Mouse (Mus musculus) G1E-ER4 (cell line): ENCODE results near the gene Slc6a16. TPM values are rescaled to one million over a fixed set of nuclear protein-coding genes. Genes with fewer than 3 reads are reported as not detected.

Source experiments
- GATA1 ChIP-seq: IDR thresholded peaks from one replicate; pipeline ENCODE4 v1.8.0; 2012; ENCODE audit warnings: low read length, inconsistent platforms
- polyA plus RNA-seq: library from polyadenylated mRNA; stranded (reverse); fragments of >175 nt; gene quantifications from 2 replicates; pipeline ENCODE4 v1.2.3, GENCODE M21; 2012

The Slc6a16 gene
- polyA plus RNA-seq, 1 experiment = not detected

DNA sequence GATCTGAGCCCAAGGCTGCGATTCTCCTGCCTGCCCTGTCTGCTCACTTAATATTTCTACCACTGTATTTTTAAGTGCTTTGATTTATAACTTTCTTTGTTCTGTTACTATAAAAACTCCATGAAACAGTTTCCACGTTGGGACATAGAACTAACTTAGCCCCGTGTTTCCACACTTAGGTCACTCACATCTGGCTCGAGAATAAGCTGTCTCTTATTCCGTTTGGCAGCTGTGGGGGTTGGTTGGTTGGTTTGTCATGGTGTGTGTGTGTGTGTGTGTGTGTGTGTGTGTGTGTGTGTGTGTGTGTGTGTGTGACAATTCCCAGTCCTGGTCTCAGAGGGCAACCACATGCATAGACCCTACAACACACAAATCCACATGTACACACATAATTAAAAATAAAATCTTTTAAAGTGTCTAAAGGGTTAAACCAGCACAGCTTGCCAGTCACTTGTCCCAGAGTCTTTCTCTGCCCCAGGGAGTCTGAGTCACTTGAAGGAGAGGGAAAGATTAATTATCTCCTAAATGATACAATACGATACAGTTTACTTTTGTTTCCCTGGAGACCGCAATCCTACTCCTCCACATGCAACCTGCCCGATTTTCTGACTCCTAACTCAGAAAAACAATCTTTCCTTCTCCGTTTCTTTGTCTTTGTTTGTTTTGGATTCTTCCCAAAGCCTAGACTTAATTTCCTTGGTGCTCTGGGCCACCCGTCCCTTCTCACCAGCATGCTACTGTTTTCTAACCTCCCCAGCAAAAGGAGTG, 72.0 kb downstream of the Slc6a16 start:
- no peak for TF ChIP-seq GATA1

DNA sequence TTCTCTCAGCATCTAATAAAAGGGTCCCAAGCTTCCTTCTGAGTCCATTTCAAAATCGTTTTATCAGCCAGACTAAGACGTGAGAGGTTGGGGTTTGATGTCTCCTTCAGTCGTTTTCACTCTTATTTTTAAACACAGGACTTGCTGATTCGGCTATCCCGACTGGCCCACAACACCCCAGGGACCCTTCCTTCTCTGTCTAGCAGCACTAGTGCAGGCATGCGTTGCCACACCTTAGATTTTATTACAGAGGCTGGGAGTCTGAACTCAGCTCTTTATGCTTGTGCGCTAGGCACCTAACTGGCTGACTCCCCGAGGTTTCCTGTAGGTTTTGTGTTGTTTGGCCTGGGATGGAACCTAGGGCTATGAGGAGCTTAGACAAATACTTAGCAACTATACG, 72.6 kb downstream of the Slc6a16 start:
- no peak for TF ChIP-seq GATA1

DNA sequence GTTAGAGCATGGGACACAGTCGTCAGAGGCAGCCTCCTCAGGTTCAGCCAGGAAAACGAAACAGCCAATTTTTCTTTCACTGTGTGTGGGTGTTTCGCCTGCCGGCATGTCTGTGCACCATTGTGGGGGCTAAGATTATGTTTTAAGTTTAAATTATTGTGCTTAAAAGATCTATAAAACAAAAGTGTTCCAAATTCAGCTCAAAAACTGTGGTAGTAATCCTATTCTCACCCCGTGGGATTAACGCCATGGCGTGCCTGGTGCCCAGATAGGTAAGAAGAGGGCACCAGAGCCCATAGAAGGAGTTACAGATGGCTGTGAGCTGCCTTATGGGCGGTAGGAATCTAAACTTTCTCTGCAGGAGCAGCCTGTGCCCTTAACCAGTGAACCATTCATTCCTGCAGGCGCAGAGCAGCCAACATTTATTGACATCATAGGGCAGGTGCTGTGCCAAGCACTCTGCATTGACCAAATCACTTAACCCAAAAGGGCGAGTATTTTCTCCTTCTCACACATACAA, 74.4 kb downstream of the Slc6a16 start:
- TF ChIP-seq GATA1 = no peak

DNA sequence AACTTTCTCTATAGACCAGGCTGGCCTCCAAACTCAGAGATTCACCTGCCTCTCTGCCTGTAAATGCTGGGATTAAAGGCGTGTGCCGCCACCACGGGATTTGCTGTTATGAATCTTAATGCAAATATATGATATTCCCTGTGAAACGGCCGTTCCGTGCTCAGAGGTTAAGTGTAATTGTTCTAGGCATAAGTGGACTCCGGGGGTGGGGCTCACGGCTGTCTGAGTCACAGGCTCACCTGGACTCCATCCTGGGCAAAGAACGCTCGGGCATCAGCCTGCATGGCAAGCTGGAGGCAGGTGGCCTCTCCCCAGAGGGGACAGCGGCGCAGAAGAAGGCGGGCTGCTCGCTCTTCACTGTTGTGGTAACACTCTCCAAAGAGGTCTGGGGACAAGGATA, 75.7 kb downstream of the Slc6a16 start:
- no peak for TF ChIP-seq GATA1

DNA sequence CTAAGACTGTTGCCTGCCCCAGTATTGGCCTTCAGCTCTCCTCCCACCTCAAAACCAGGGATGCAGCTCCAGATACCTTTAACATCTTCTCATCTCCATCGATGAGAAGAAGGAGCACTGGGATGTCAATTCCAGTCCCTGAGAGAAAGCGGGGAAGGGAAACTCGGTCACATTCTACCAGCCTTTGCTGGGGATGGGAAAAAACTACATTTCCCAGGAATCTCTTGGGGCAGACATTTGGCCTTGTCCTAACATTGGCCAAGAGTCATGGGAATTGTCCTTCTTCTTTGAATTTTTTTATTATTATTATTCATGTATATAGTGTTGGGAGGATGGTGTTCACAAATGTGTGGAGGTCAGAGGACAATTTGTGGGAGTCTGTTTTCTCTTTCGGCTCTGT, 81.4 kb downstream of the Slc6a16 start:
- TF ChIP-seq GATA1 = no peak

Other genes starting within 250 kb of the Slc6a16 start
- 110 and 153 TPM in 2 replicates for gene Irf3, start 243.4 kb upstream of the Slc6a16 start, polyA plus RNA-seq
- 195 and 211 TPM in 2 replicates for gene Bcl2l12, start 242.4 kb upstream of the Slc6a16 start, polyA plus RNA-seq
- 347 and 406 TPM in 2 replicates for gene Scaf1, start 224.7 kb upstream of the Slc6a16 start, polyA plus RNA-seq
- 7.8 and 9.1 TPM in 2 replicates for gene Rras, start 223.1 kb upstream of the Slc6a16 start, polyA plus RNA-seq
- 123 and 149 TPM in 2 replicates for gene Prr12, start 188.2 kb upstream of the Slc6a16 start, polyA plus RNA-seq
- gene Nosip, start 178.7 kb upstream of the Slc6a16 start, polyA plus RNA-seq = 160 and 205 TPM in 2 replicates
- gene Prrg2, start 178.4 kb upstream of the Slc6a16 start, polyA plus RNA-seq = 28.0 and 34.7 TPM in 2 replicates
- 1.2 and 1.8 TPM in 2 replicates for gene Rcn3, start 148.9 kb upstream of the Slc6a16 start, polyA plus RNA-seq
- 0.04 TPM in 1 of 2 replicates, not detected in the other for gene Fcgrt, start 137.2 kb upstream of the Slc6a16 start, polyA plus RNA-seq
- gene Rps11, start 116.6 kb upstream of the Slc6a16 start, polyA plus RNA-seq = 236 and 428 TPM in 2 replicates
- 9,046 and 9,149 TPM in 2 replicates for gene Rpl13a, start 112.3 kb upstream of the Slc6a16 start, polyA plus RNA-seq
- 1.5 and 3.9 TPM in 2 replicates for gene Gm45713, start 104.9 kb upstream of the Slc6a16 start, polyA plus RNA-seq
- 47.6 and 56.0 TPM in 2 replicates for gene Flt3l, start 104.7 kb upstream of the Slc6a16 start, polyA plus RNA-seq
- gene Pih1d1, start 86.8 kb upstream of the Slc6a16 start, polyA plus RNA-seq = 93.6 and 96.2 TPM in 2 replicates
- 150 and 154 TPM in 2 replicates for gene Aldh16a1, start 86.5 kb upstream of the Slc6a16 start, polyA plus RNA-seq
- 0.06 and 0.09 TPM in 2 replicates for gene Slc17a7, start 77.1 kb upstream of the Slc6a16 start, polyA plus RNA-seq
- gene Gfy, start 61.5 kb upstream of the Slc6a16 start, polyA plus RNA-seq = not detected in 2 replicates
- not detected in 2 replicates for gene Pth2, start 60.1 kb upstream of the Slc6a16 start, polyA plus RNA-seq
- gene Ccdc155, start 36.2 kb upstream of the Slc6a16 start, polyA plus RNA-seq = not detected in 2 replicates
- gene Dkkl1, start 28.9 kb upstream of the Slc6a16 start, polyA plus RNA-seq = 0.13 TPM in 1 of 2 replicates, not detected in the other
- gene Tead2, start 25.3 kb upstream of the Slc6a16 start, polyA plus RNA-seq = not detected in 2 replicates
- 96.2 and 133 TPM in 2 replicates for gene Cd37, start 2.0 kb upstream of the Slc6a16 start, polyA plus RNA-seq
- gene Slc6a21, start 36.4 kb downstream of the Slc6a16 start, polyA plus RNA-seq = not detected in 2 replicates
- 0.13 and 0.19 TPM in 2 replicates for gene Trpm4, start 92.7 kb downstream of the Slc6a16 start, polyA plus RNA-seq
- not detected in 2 replicates for gene Hrc, start 94.2 kb downstream of the Slc6a16 start, polyA plus RNA-seq
- gene Ppfia3, start 125.9 kb downstream of the Slc6a16 start, polyA plus RNA-seq = 5.9 and 6.4 TPM in 2 replicates
- gene Lin7b, start 129.5 kb downstream of the Slc6a16 start, polyA plus RNA-seq = 3.0 and 3.6 TPM in 2 replicates
- gene Snrnp70, start 154.7 kb downstream of the Slc6a16 start, polyA plus RNA-seq = 1,207 and 1,386 TPM in 2 replicates
- gene Kcna7, start 164.6 kb downstream of the Slc6a16 start, polyA plus RNA-seq = not detected in 2 replicates
- 0.03 and 0.04 TPM in 2 replicates for gene Ntf5, start 172.6 kb downstream of the Slc6a16 start, polyA plus RNA-seq
- not detected in 2 replicates for gene Lhb, start 179.7 kb downstream of the Slc6a16 start, polyA plus RNA-seq
- 28.8 TPM in 2 replicates for gene Gys1, start 193.8 kb downstream of the Slc6a16 start, polyA plus RNA-seq
- 887 and 1,231 TPM in 2 replicates for gene Ruvbl2, start 197.0 kb downstream of the Slc6a16 start, polyA plus RNA-seq
- gene Ftl1, start 218.8 kb downstream of the Slc6a16 start, polyA plus RNA-seq = 11,844 and 12,759 TPM in 2 replicates
- gene Bax, start 225.8 kb downstream of the Slc6a16 start, polyA plus RNA-seq = 407 and 498 TPM in 2 replicates
- gene Tulp2, start 240.8 kb downstream of the Slc6a16 start, polyA plus RNA-seq = 1.7 and 2.0 TPM in 2 replicates
- not detected in 2 replicates for gene Gm45808, start 245.7 kb downstream of the Slc6a16 start, polyA plus RNA-seq
- 0.29 and 0.49 TPM in 2 replicates for gene Dhdh, start 247.7 kb downstream of the Slc6a16 start, polyA plus RNA-seq